11 mouse cellular contexts compared by ENCODE assay signal in genomic region chr12:117810074-117810473, GRCm38 (mm10). TPM values are rescaled to one million over a fixed set of nuclear protein-coding genes. Genes with fewer than 3 reads are reported as not detected.
A peak's percentile ranks its signal among the peaks of the same experiment; 100 is the strongest.
DNase-seq lines count a peak whose midpoint lies in the region; ATAC-seq lines count a peak whose summit lies in the region.
"Had no signal": no experiment of that assay in that cellular context is flagged by ENCODE, and none has a peak within 500 bp of the region (broad histone marks: within the 10 kb centered on the region; RNA-seq: fewer than 3 reads in every experiment).

No protein-coding gene starts in this region.

- peaks cover 34% of the 10 kb centered on the region for H3K27me3 ChIP-seq in neural tube, embryonic 11.5 days (ENCODE audit: control insufficient read depth, insufficient read depth, low read length)
- H3K27me3 ChIP-seq in forebrain, embryonic 15.5 days, result peaks cover 20% of the 10 kb centered on the region; the same call in 1 of the 2 replicates
- peaks cover 51% of the 10 kb centered on the region for H3K27me3 ChIP-seq in midbrain, embryonic 13.5 days

- H3K9ac ChIP-seq in neural tube, embryonic 11.5 days (ENCODE audit: low read length), result no peak overlapping the region
- H3K9ac ChIP-seq in forebrain, embryonic 15.5 days (replicated peaks), result no peak overlapping the region
- H3K9ac ChIP-seq in midbrain, embryonic 13.5 days (replicated peaks), result no peak overlapping the region
- H3K9ac ChIP-seq: liver, embryonic 14.5 days had no signal

- peaks cover 21% of the 10 kb centered on the region; the same call in 1 of the 2 replicates for H3K4me1 ChIP-seq in neural tube, embryonic 11.5 days (ENCODE audit: control insufficient read depth, insufficient read depth, low read length)
- peaks cover 47% of the 10 kb centered on the region for H3K4me1 ChIP-seq in forebrain, embryonic 15.5 days
- peaks cover 47% of the 10 kb centered on the region for H3K4me1 ChIP-seq in midbrain, embryonic 13.5 days (replicated peaks)

- ATAC-seq in neural tube, embryonic 11.5 days (ENCODE audit: insufficient read depth, low FRiP score, low TSS enrichment), result peak; percentile 4; the same call in 1 of the 2 replicates
- no peak; the same call in none of the 2 replicates for ATAC-seq in forebrain, embryonic 15.5 days (replicated peaks)
- ATAC-seq in midbrain, embryonic 13.5 days, result peak; percentile 1; the same call in 1 of the 2 replicates

- no peak overlapping the region for H3K4me2 ChIP-seq in neural tube, embryonic 11.5 days (ENCODE audit: low read depth)
- no peak overlapping the region; the same call in 1 of the 2 replicates for H3K4me2 ChIP-seq in forebrain, embryonic 15.5 days (replicated peaks)
- peak overlapping the region; percentile 29 for H3K4me2 ChIP-seq in midbrain, embryonic 13.5 days (replicated peaks)

- 21% methylated on average over 11 of the region's 11 CpGs for WGBS in neural tube, embryonic 11.5 days
- WGBS in forebrain, embryonic 15.5 days, result 23% methylated on average over 11 of the region's 11 CpGs
- 36% methylated on average over 11 of the region's 11 CpGs for WGBS in midbrain, embryonic 13.5 days

- DNase-seq in neural tube, embryonic 11.5 days (ENCODE audit: low spot score), result peak; percentile 35
- no peak for DNase-seq in neural tube, embryonic 10.5 days (ENCODE audit: extremely low spot score, low spot score)
- DNase-seq in frontal cortex, postnatal 36 days (ENCODE audit: low spot score in 2 of 2), result no peak
- no peak for DNase-seq in thymus, postnatal 4 days
- DNase-seq in left cerebral cortex, adult 9 months (ENCODE audit: low spot score in 2 of 2), result no peak
- DNase-seq: cerebellum, adult 11-12 months; gastrocnemius, adult 2 months had no signal

- H3K4me3 ChIP-seq in neural tube, embryonic 11.5 days (ENCODE audit: low read depth, low read length), result no peak overlapping the region
- H3K4me3 ChIP-seq in forebrain, embryonic 15.5 days, result no peak overlapping the region
- H3K4me3 ChIP-seq in midbrain, embryonic 13.5 days (replicated peaks), result no peak overlapping the region
- H3K4me3 ChIP-seq: gastrocnemius, adult 2 months had no signal

- no peak overlapping the region for H3K27ac ChIP-seq in neural tube, embryonic 11.5 days (ENCODE audit: low read depth, low read length)
- 0 out of 2 replicates have a peak overlapping the region, but pooled peaks have one; percentile 5 for H3K27ac ChIP-seq in forebrain, embryonic 15.5 days (replicated peaks)
- peak overlapping the region; percentile 62 for H3K27ac ChIP-seq in midbrain, embryonic 13.5 days
- H3K27ac ChIP-seq: gastrocnemius, adult 2 months; liver, embryonic 14.5 days had no signal

- H3K36me3 ChIP-seq in neural tube, embryonic 11.5 days (ENCODE audit: control insufficient read depth, insufficient read depth, low read length), result no peaks in the 10 kb centered on the region
- no peaks in the 10 kb centered on the region for H3K36me3 ChIP-seq in forebrain, embryonic 15.5 days
- H3K36me3 ChIP-seq in midbrain, embryonic 13.5 days, result no peaks in the 10 kb centered on the region
- H3K36me3 ChIP-seq: G1E had no signal

- no peaks in the 10 kb centered on the region for H3K9me3 ChIP-seq in neural tube, embryonic 11.5 days (ENCODE audit: control insufficient read depth, low read length)
- no peaks in the 10 kb centered on the region for H3K9me3 ChIP-seq in forebrain, embryonic 15.5 days
- no peaks in the 10 kb centered on the region for H3K9me3 ChIP-seq in midbrain, embryonic 13.5 days

RNA-seq across cellular contexts. Expression of gene Cdca7l, which starts 6.0 kb away (rescaled TPM):
- polyA plus RNA-seq in neural tube, embryonic 11.5 days (2014; fragmentation: Nextera tagmentation; extraction: Ambion mirVana), result 21.4 and 22.4 TPM in 2 replicates
- polyA plus RNA-seq in forebrain, embryonic 15.5 days (2015; fragmentation: Nextera tagmentation; extraction: Ambion mirVana), result 11.6 and 13.9 TPM in 2 replicates
- 8.6 and 9.7 TPM in 2 replicates for polyA plus RNA-seq in midbrain, embryonic 13.5 days (2015; fragmentation: Nextera tagmentation; extraction: Ambion mirVana)
